Mouse (Mus musculus) monocyte, adult 5-6 weeks (primary cell): Measurements from ENCODE around the gene Dhx33. TPM values are rescaled to one million over a fixed set of nuclear protein-coding genes. Genes with fewer than 3 reads are reported as not detected.
A peak's percentile ranks its signal among the peaks of the same experiment; 100 is the strongest.

Experiments used
- ATAC-seq: fragments of 153-309, 156-312 bp; replicated peaks from 2 replicates; pipeline ENCODE4 v1.8.0; 2017; ENCODE audit warnings: mild to moderate bottlenecking; ENCODE audit not compliant: low TSS enrichment, insufficient number of reproducible peaks, severe bottlenecking, poor library complexity, low FRiP score
- total RNA-seq: library from RNA; stranded (forward); fragments of 200-1000, 200-491, 200-594 nt; gene quantifications from 3 replicates; pipeline ENCODE4 v1.2.3, GENCODE M21; 2017

The Dhx33 gene
- total RNA-seq, 1 experiment from 2014 or later = 11.4 TPM

- no peak for ATAC-seq
These were observed 3.1 kb downstream of the Dhx33 start for GRCm38 (mm10) chr11:71001167-71001566.

GRCm38 (mm10) chr11:70982557-70983228, 21.5 kb downstream of the Dhx33 start, which contains the start of gene C1qbp:
C1qbp (minus strand) TSS chr11:70983026.
- peak; percentile 92 for ATAC-seq

GRCm38 (mm10) chr11:70982030-70982429, 22.2 kb downstream of the Dhx33 start:
- no peak for ATAC-seq

GRCm38 (mm10) chr11:70980751-70981510, 23.3 kb downstream of the Dhx33 start:
- no peak for ATAC-seq

- ATAC-seq = no peak
These were observed 24.0 kb downstream of the Dhx33 start for GRCm38 (mm10) chr11:70980232-70980631.

- ATAC-seq = no peak
These were observed 26.9 kb downstream of the Dhx33 start for GRCm38 (mm10) chr11:70977293-70977692.

- ATAC-seq = no peak
These were observed 29.0 kb downstream of the Dhx33 start for GRCm38 (mm10) chr11:70975193-70975592.

GRCm38 (mm10) chr11:70973947-70974346, 30.3 kb downstream of the Dhx33 start:
- ATAC-seq = no peak

- ATAC-seq = no peak
These were observed 31.7 kb downstream of the Dhx33 start for GRCm38 (mm10) chr11:70972586-70972985.

- peak; percentile 14 for ATAC-seq
These were observed 33.4 kb downstream of the Dhx33 start for GRCm38 (mm10) chr11:70970560-70971540.

GRCm38 (mm10) chr11:70969821-70970559, 34.2 kb downstream of the Dhx33 start, which contains the start of the genes Nup88 and Rpain:
Nup88 (minus strand) TSS chr11:70969973.
Rpain (plus strand) TSS chr11:70970213.
- peak; percentile 91 for ATAC-seq

GRCm38 (mm10) chr11:70969271-70969794, 34.9 kb downstream of the Dhx33 start:
- peak; percentile 3; the same call in 1 of the 2 replicates for ATAC-seq

- no peak for ATAC-seq
These were observed 39.9 kb downstream of the Dhx33 start for GRCm38 (mm10) chr11:70964222-70964907.

GRCm38 (mm10) chr11:70960786-70961554, 43.3 kb downstream of the Dhx33 start:
- ATAC-seq = no peak

- no peak for ATAC-seq
These were observed 49.5 kb downstream of the Dhx33 start for GRCm38 (mm10) chr11:70954711-70955110.

GRCm38 (mm10) chr11:70944935-70945817, 59.1 kb downstream of the Dhx33 start:
- no peak for ATAC-seq
